Mouse (Mus musculus) MEL (cell line): ENCODE results near the gene Ociad2. TPM values are rescaled to one million over a fixed set of nuclear protein-coding genes. Genes with fewer than 3 reads are reported as not detected.

ENCODE experiments used
- DNase-seq: peaks from one replicate; pipeline ENCODE4 v3.0.0; 2011; ENCODE audit warnings: low read depth, low spot score
- H3K27ac ChIP-seq: 2 replicates; pipeline ENCODE4 v1.5.1; 2012; ENCODE audit warnings: low read depth, mild to moderate bottlenecking, control low read depth, low read length, moderate library complexity; ENCODE audit not compliant: control insufficient read depth
- H3K27me3 ChIP-seq, 2 experiments: fragments of 150-350 bp in 1 of 2; sonication (generic) in 1 of 2; 2 replicates each; pipeline ENCODE4 v1.6.1; 2012; ENCODE audit warnings: low read length in 2 of 2, mild to moderate bottlenecking in 2 of 2, improper control_type of control experiment in 1 of 2, moderate library complexity in 1 of 2; ENCODE audit not compliant: insufficient read depth in 2 of 2, control insufficient read depth in 1 of 2
- H3K36me3 ChIP-seq, 2 experiments: 2 replicates each; pipeline ENCODE4 v1.6.1; 2012 to 2014; ENCODE audit warnings: low read length in 2 of 2, improper control_type of control experiment in 1 of 2, inconsistent platforms in 1 of 2, mild to moderate bottlenecking in 1 of 2; ENCODE audit not compliant: insufficient read depth in 2 of 2, control insufficient read depth in 1 of 2
- H3K4me1 ChIP-seq, 2 experiments: fragments of 150-350 bp in 1 of 2; sonication (generic) in 1 of 2; 2 replicates each; pipeline ENCODE4 v1.6.1; 2012; ENCODE audit warnings: low read length in 2 of 2, improper control_type of control experiment in 1 of 2, mild to moderate bottlenecking in 1 of 2; ENCODE audit not compliant: insufficient read depth in 2 of 2, control insufficient read depth in 1 of 2
- H3K4me3 ChIP-seq, 2 experiments: fragments of 150-350 bp in 1 of 2; sonication (generic) in 1 of 2; 2 replicates each; pipeline ENCODE4 v1.5.1; 2012; ENCODE audit warnings: low read depth in 2 of 2, low read length in 2 of 2, mild to moderate bottlenecking in 2 of 2, moderate library complexity in 2 of 2, control low read depth in 1 of 2, improper control_type of control experiment in 1 of 2; ENCODE audit not compliant: control insufficient read depth in 1 of 2, insufficient read depth in 1 of 2
- H3K79me2 ChIP-seq: 2 replicates; pipeline ENCODE4 v1.6.1; 2012; ENCODE audit warnings: mild to moderate bottlenecking, low read length, moderate library complexity; ENCODE audit not compliant: control insufficient read depth, poor library complexity, insufficient read depth
- H3K9ac ChIP-seq: 2 replicates; pipeline ENCODE4 v1.6.1; 2012; ENCODE audit warnings: low read depth, mild to moderate bottlenecking, control low read depth, low read length, moderate library complexity; ENCODE audit not compliant: control insufficient read depth, poor library complexity, severe bottlenecking
- H3K9me3 ChIP-seq: fragments of 150-350 bp; sonication (generic); replicated peaks from 2 replicates; pipeline ENCODE4 v1.6.1; 2012; ENCODE audit warnings: mild to moderate bottlenecking, low read length, improper control_type of control experiment, moderate library complexity; ENCODE audit not compliant: insufficient read depth
- BHLHE40 ChIP-seq: IDR thresholded peaks from 2 replicates; pipeline ENCODE4 v1.6.1; 2012; ENCODE audit warnings: low read depth, mild to moderate bottlenecking, inconsistent platforms, low read length, improper control_type of control experiment, borderline replicate concordance
- CHD1 ChIP-seq: IDR thresholded peaks from 2 replicates; pipeline ENCODE4 v1.6.1; 2012; ENCODE audit warnings: low read depth, mild to moderate bottlenecking, inconsistent platforms, low read length, improper control_type of control experiment
- E2F4 ChIP-seq: IDR thresholded peaks from 2 replicates; pipeline ENCODE4 v1.6.1; 2011; ENCODE audit warnings: low read depth, low read length, improper control_type of control experiment, borderline replicate concordance
- ETS1 ChIP-seq: IDR thresholded peaks from 2 replicates; pipeline ENCODE4 v1.6.1; 2012; ENCODE audit warnings: low read depth, mild to moderate bottlenecking, inconsistent platforms, low read length, improper control_type of control experiment, moderate library complexity
- GATA1 ChIP-seq: IDR thresholded peaks from 2 replicates; pipeline ENCODE4 v1.6.1; 2011; ENCODE audit warnings: low read depth, low read length, improper control_type of control experiment
- HCFC1 ChIP-seq: IDR thresholded peaks from 2 replicates; pipeline ENCODE4 v1.6.1; 2012; ENCODE audit warnings: low read depth, mild to moderate bottlenecking, inconsistent platforms, low read length, improper control_type of control experiment, moderate library complexity
- JUND ChIP-seq: IDR thresholded peaks from 2 replicates; pipeline ENCODE4 v1.6.1; 2011; ENCODE audit warnings: low read depth, mild to moderate bottlenecking, improper control_type of control experiment, low read length
- KAT2A ChIP-seq: conservative IDR thresholded peaks from 2 replicates; pipeline ENCODE4 v1.6.1; 2012; ENCODE audit warnings: low read depth, low read length, improper control_type of control experiment, inconsistent platforms
- MAFK ChIP-seq: IDR thresholded peaks from 2 replicates; pipeline ENCODE4 v1.6.1; 2011; ENCODE audit warnings: low read depth, mild to moderate bottlenecking, low read length, improper control_type of control experiment, borderline replicate concordance
- MYB ChIP-seq: IDR thresholded peaks from 2 replicates; pipeline ENCODE4 v1.6.1; 2011; ENCODE audit warnings: mild to moderate bottlenecking, low read depth, low read length, improper control_type of control experiment
- NELFE ChIP-seq: IDR thresholded peaks from 2 replicates; pipeline ENCODE4 v1.6.1; 2011; ENCODE audit warnings: low read depth, low read length, improper control_type of control experiment
- POLR2A ChIP-seq, 2 experiments: IDR thresholded peaks; 2 replicates each; pipeline ENCODE4 v1.6.1; 2011 to 2012; ENCODE audit warnings: low read length in 2 of 2, mild to moderate bottlenecking in 2 of 2, control low read depth in 1 of 2, improper control_type of control experiment in 1 of 2, low read depth in 1 of 2, moderate library complexity in 1 of 2; ENCODE audit not compliant: control insufficient read depth in 1 of 2, insufficient read depth in 1 of 2, poor library complexity in 1 of 2
- POLR2AphosphoS2 ChIP-seq: IDR thresholded peaks from 2 replicates; pipeline ENCODE4 v1.6.1; 2011; ENCODE audit warnings: low read length, improper control_type of control experiment
- RAD21 ChIP-seq: IDR thresholded peaks from 2 replicates; pipeline ENCODE4 v1.6.1; 2011; ENCODE audit warnings: mild to moderate bottlenecking, low read depth, low read length, improper control_type of control experiment
- RCOR1 ChIP-seq: IDR thresholded peaks from 2 replicates; pipeline ENCODE4 v1.6.1; 2012; ENCODE audit warnings: low read depth, mild to moderate bottlenecking, inconsistent platforms, low read length, improper control_type of control experiment
- TAL1 ChIP-seq: IDR thresholded peaks from 2 replicates; pipeline ENCODE4 v1.6.1; 2012; ENCODE audit warnings: mild to moderate bottlenecking, inconsistent platforms, low read length, moderate library complexity, mixed read lengths
- TBP ChIP-seq: IDR thresholded peaks from 2 replicates; pipeline ENCODE4 v1.8.0; 2011; ENCODE audit warnings: low read depth, low read length, improper control_type of control experiment
- TCF12 ChIP-seq: IDR thresholded peaks from 2 replicates; pipeline ENCODE4 v1.6.1; 2014; ENCODE audit warnings: low read depth, mild to moderate bottlenecking, inconsistent platforms, low read length, improper control_type of control experiment, moderate library complexity
- USF1 ChIP-seq: IDR thresholded peaks from 2 replicates; pipeline ENCODE4 v1.6.1; 2014; ENCODE audit warnings: low read depth, mild to moderate bottlenecking, inconsistent platforms, low read length, improper control_type of control experiment, moderate library complexity
- USF2 ChIP-seq, 2 experiments: IDR thresholded peaks; 2 replicates each; pipeline ENCODE4 v1.6.1; 2011 to 2012; ENCODE audit warnings: improper control_type of control experiment in 2 of 2, low read length in 2 of 2, borderline replicate concordance in 1 of 2, inconsistent platforms in 1 of 2, low read depth in 1 of 2, mild to moderate bottlenecking in 1 of 2; ENCODE audit not compliant: insufficient read depth in 1 of 2
- ZC3H11A ChIP-seq: IDR thresholded peaks from 2 replicates; pipeline ENCODE4 v1.6.1; 2012; ENCODE audit warnings: low read depth, mild to moderate bottlenecking, inconsistent platforms, low read length, improper control_type of control experiment
- ZKSCAN1 ChIP-seq: IDR thresholded peaks from 2 replicates; pipeline ENCODE4 v1.6.1; 2012; ENCODE audit warnings: low read depth, mild to moderate bottlenecking, inconsistent platforms, low read length, improper control_type of control experiment, moderate library complexity
- ZNF384 ChIP-seq: IDR thresholded peaks from 2 replicates; pipeline ENCODE4 v1.6.1; 2012; ENCODE audit warnings: low read depth, mild to moderate bottlenecking, inconsistent platforms, low read length, improper control_type of control experiment
- polyA plus RNA-seq, 2 experiments: library from polyadenylated mRNA; stranded (reverse) in 1 of 2; unstranded in 1 of 2; fragments of >175 nt in 1 of 2; fragments of >200 nt in 1 of 2; gene quantifications; 2 replicates each; pipeline versions ENCODE4 v1.2.1 to v1.2.4; 2012; ENCODE audit warnings: low replicate concordance in 2 of 2, low read depth in 1 of 2; ENCODE audit not compliant: insufficient read length in 2 of 2, insufficient read depth in 1 of 2, missing spikeins in 1 of 2
- total RNA-seq: library from RNA; depleted of rRNA; stranded (reverse); fragments of 300-350 nt; gene quantifications from 2 replicates; pipeline ENCODE4 v1.2.3, GENCODE M21; 2012

Ociad2 gene
- total and polyA plus RNA-seq, 3 experiments, result 3.9 to 11.0 TPM; not detected in 1

GRCm38 (mm10) chr5:73351796-73352195 is 11.0 kb upstream of the Ociad2 start:
- no peak overlapping the region for H3K27ac ChIP-seq
- H3K4me1 ChIP-seq, result peaks cover 20 to 31% of the 10 kb centered on the region in 2 experiments
- no peak overlapping the region for H3K9ac ChIP-seq
- TF ChIP-seq ZNF384 (no peak), TBP (no peak), BHLHE40 (no peak), CHD1 (no peak), POLR2AphosphoS2 (no peak), RCOR1 (no peak), GATA1 (no peak), ETS1 (no peak), RAD21 (no peak), POLR2A (IDR thresholded peaks at IDR 0.05; ENCODE audit: control insufficient read depth in 1 of 2, insufficient read depth in 1 of 2, low read depth in 1 of 2, low read length in 2 of 2, poor library complexity in 1 of 2) (no peak), MAFK (no peak), MYB (no peak), E2F4 (no peak), ZC3H11A (no peak)
- H3K36me3 ChIP-seq, result peaks cover 0 to 20% of the 10 kb centered on the region in 2 experiments; a peak in 2 of 4 replicates
- peaks cover 0 to 1% of the 10 kb centered on the region in 2 experiments; a peak in 1 of 4 replicates for H3K27me3 ChIP-seq
- DNase-seq, result no peak
- no peaks in the 10 kb centered on the region for H3K79me2 ChIP-seq
- H3K4me3 ChIP-seq, result no peak overlapping the region
- H3K9me3 ChIP-seq, result no peaks in the 10 kb centered on the region

- H3K27ac ChIP-seq, result no peak overlapping the region
- no peak overlapping the region for H3K9ac ChIP-seq
- TF ChIP-seq NELFE (no peak), JUND (no peak), TCF12 (no peak), TAL1 (no peak), GATA1 (no peak), USF2 (IDR thresholded peaks at IDR 0.05; ENCODE audit: borderline replicate concordance in 1 of 2, insufficient read depth in 1 of 2, low read depth in 1 of 2, low read length in 2 of 2) (no peak), USF1 (no peak), KAT2A (no peak), RAD21 (no peak), ZKSCAN1 (no peak), POLR2A (IDR thresholded peaks at IDR 0.05; ENCODE audit: control insufficient read depth in 1 of 2, insufficient read depth in 1 of 2, low read depth in 1 of 2, low read length in 2 of 2, poor library complexity in 1 of 2) (no peak), HCFC1 (no peak)
- no peak overlapping the region for H3K4me3 ChIP-seq
- H3K79me2 ChIP-seq, result no peaks in the 10 kb centered on the region
- peaks cover 0 to 1% of the 10 kb centered on the region in 2 experiments; a peak in 1 of 4 replicates for H3K27me3 ChIP-seq
- DNase-seq, result no peak
- peaks cover 0 to 10% of the 10 kb centered on the region in 2 experiments; a peak in 2 of 4 replicates for H3K36me3 ChIP-seq
- H3K9me3 ChIP-seq, result no peaks in the 10 kb centered on the region
- peaks cover 13 to 22% of the 10 kb centered on the region in 2 experiments for H3K4me1 ChIP-seq
Measured at GRCm38 (mm10) chr5:73349514-73349913, 8.7 kb upstream of the Ociad2 start.
